Mouse (Mus musculus) small intestine, adult 2 months (tissue): Measurements from ENCODE around the gene Antxrl.

Source experiments
- CTCF ChIP-seq: fragments of 200-500 bp; IDR thresholded peaks from 2 replicates; pipeline ENCODE4 v1.5.1; 2012; ENCODE audit warnings: low read depth, mild to moderate bottlenecking, control low read depth, inconsistent platforms, low read length, moderate library complexity, mixed read lengths; ENCODE audit not compliant: insufficient replicate concordance, insufficient read length; ENCODE audit errors: extremely low read depth
- POLR2A ChIP-seq: fragments of 200-500 bp; IDR thresholded peaks from 2 replicates; pipeline ENCODE4 v1.6.1; 2012; ENCODE audit warnings: low read depth, mild to moderate bottlenecking, control low read depth, inconsistent platforms, low read length, moderate library complexity

- TF ChIP-seq CTCF, result no peak
- TF ChIP-seq POLR2A, result no peak
These were observed 55.1 kb downstream of the Antxrl start for GRCm38 (mm10) chr14:34107594-34107993.
